Mouse (Mus musculus) thymus, postnatal 0 days (tissue): Measurements from ENCODE around the gene Npnt. TPM values are rescaled to one million over a fixed set of nuclear protein-coding genes. Genes with fewer than 3 reads are reported as not detected.

ENCODE experiments used
- DNase-seq: peaks from one replicate; pipeline ENCODE4 v3.0.0-alpha.2; 2015; ENCODE audit warnings: low spot score
- polyA plus RNA-seq: library from polyadenylated mRNA; unstranded; fragments of >200 nt; fragmentation: Nextera tagmentation; extraction: Ambion mirVana; gene quantifications from 2 replicates; pipeline ENCODE4 v1.2.1, GENCODE M21; 2015

Npnt gene
- polyA plus RNA-seq, 1 experiment from 2014 or later, result 14.4 TPM

DNA sequence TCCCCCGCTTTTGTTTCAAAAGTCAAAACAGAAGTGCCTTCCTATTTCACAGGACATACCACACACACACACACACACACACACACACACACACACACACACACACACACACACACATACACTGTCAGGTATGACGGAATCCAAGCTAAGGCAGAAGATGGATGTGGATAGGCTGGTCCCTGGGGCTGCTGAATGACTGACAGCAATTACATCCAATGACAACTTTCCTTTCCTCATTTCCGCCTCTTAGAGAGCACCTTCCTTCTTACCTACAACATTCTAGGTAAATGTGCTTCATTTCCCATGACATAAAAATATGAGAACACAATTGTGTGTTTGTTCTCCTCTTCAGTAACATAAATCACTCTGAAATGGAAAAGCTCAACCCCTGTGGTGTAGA, 56.4 kb downstream of the Npnt start:
- DNase-seq, result no peak

DNA sequence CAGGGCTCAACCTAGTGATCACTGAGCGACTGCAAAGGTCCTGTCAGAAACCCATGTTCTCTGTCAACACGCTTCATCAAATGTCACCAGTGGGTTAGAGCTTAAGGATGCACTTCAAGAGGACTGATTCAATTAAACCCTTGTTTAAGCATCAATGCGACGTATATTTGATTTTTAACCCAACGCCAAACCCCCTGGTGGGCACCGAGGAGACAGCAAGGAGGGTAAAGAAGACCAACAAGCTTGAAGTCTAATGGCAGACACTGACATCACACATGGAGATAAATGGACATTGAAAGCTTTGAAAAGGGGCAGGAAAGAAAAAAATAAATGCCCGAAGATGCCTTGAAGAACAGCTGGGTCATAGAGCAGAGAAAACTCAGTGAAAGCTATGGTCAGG, 57.0 kb downstream of the Npnt start:
- DNase-seq, result no peak

DNA sequence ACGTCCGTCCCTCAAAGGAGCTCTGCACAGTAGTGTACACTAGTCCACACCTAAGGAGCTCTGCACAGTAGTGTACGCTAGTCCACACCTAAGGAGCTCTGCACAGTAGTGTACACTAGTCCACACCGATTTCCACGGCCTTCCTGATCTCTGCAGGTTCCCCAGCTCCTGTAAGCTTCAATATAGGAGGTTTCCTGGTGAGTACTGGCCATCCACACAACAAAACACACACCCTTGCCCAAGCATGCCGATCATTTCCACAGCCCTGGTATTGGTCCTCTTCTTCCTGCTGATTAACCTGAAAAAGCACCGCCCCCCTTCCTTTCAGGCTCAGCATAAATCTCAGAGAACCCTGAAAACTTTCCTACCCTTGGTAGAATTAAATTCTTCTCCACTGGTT, 57.6 kb downstream of the Npnt start:
- no peak for DNase-seq

DNA sequence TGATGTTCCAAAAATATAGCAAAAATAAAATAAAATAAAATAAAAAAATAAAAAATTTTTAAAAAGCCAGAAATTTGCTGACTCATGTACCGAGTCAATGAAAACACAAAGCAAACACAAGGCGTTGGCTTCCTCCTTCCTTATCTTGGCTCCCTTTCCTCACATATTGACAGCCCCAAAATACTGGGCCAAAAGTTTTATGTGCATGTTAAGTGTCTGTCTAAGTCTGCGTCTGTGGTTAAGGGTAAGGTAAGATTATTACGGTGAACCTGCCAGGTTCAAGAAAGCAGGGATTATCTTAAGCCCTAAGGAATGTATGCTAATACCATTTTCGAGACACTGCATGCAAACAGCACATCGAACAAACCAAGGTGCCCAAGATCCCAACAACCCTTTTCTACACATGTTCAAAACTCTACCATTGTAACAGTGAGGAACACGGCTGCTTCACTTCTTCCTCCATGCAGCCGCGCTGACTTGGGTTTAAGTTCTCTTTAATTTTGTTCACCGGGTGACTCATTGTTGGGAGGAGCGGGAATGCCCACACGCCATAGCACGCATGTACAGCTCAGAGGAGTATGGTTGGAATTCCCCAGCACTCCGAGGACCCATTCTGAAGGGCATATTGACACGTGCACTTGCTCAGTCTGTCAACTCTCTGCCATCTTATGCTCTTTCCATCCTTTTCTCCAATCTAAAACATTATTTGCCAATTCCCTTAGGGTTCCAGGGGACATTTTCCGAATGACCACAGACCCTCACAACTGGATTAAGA, 62.8 kb downstream of the Npnt start:
- no peak for DNase-seq

DNA sequence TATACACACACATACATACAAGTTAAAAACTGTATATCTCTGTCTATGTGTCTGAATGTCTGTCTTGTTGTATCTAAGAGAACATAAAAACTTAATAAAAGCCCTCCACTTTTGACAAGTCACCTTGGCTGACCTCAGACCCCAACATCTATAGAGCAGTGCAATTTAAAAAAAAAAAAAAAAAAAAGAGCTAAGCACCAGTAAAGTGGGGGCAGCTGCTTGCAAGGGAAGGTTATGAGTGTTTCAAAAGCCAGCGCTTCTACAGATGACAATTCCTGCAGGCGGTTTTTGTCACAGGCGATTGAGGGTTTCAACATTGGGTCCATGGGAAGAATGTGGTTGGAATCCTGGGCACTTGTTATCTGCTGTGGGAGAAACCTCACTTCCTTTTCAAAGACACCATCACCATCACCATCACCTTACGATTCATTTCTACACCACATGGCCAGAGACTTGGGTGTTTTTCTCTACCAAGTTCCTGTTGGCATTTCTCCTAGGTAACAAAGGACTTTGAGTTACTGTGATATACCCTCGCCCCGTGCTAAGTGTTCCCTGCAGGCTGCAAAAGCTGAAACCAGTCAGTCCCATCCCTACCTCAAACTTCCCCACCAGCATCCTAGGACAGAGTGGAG, 63.6 kb downstream of the Npnt start:
- no peak for DNase-seq

DNA sequence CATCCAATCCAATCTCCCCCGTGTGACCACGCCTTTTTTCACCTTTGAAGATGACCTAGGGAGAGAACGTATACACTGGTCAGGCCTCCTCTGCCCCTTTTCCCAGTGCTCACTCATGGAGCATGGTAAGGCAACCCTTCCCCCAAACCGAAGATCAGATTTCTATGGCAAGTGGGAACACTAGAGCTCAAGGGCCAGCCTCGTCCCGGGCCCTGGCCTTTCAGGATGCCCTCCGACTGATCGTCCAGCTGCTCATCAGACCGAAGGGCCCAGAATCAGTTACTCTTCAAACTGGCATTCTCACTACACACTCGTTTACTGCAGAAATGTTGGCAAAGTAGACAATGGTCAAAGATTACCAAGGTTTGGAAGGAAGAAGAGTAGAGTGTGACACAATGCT, 65.6 kb downstream of the Npnt start:
- DNase-seq, result no peak

DNA sequence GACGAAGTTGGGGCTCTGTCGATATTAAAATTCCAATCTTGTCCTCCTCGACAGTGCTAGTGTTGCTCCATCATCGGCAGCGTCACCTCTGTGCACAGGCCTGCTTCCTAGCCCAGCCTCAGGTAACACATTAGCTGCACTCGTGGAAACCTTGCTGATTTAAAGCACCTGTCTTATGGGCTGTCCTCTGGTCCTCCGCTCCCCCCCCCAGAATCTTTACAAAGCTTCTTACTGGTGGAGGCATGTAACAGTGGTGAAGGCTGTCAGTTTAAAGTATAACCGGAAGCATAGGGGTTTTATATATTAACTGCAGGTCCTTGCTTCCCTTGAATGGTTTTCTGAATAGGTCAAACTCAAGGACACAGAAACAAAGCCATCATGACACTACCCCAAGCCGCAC, 66.8 kb downstream of the Npnt start:
- no peak for DNase-seq

DNA sequence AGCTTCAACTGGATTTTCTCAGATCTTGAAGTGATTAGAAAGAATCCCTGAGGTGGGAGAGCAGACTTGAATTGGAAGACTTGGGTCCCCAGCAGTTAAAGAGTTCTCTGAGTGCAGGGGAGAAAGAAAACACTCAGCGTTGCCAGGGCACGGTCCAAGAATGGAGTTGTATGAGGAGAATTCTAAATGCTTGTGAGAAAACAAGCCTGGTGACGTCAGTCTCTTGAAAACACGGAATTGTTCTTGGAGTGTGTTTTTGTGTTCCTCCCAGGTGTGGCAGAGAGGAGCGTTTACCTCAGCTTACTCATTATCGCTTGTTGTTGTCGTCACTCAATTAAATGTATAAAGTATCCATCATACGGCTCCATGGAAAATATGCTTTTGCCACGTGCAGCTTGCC, 69.3 kb downstream of the Npnt start:
- no peak for DNase-seq

DNA sequence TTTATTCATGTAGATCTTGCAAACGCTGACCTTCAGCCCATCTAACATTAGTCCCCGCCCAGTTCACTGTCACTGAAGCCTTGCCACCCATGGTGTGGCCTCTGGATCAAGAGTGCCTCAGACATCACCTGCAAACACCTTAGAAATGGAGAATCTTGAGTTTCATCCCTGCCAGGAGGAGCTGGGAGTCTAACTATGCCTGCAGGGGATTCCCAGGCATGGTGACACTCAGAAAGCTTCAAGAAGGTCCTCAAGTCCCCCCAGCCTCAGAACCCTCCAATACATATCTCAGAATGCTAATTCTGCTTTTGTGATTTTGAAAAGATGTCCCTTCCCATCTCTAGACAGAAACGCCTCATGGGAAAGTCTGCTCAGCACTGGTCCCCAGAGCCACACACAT, 69.7 kb downstream of the Npnt start:
- DNase-seq, result no peak

DNA sequence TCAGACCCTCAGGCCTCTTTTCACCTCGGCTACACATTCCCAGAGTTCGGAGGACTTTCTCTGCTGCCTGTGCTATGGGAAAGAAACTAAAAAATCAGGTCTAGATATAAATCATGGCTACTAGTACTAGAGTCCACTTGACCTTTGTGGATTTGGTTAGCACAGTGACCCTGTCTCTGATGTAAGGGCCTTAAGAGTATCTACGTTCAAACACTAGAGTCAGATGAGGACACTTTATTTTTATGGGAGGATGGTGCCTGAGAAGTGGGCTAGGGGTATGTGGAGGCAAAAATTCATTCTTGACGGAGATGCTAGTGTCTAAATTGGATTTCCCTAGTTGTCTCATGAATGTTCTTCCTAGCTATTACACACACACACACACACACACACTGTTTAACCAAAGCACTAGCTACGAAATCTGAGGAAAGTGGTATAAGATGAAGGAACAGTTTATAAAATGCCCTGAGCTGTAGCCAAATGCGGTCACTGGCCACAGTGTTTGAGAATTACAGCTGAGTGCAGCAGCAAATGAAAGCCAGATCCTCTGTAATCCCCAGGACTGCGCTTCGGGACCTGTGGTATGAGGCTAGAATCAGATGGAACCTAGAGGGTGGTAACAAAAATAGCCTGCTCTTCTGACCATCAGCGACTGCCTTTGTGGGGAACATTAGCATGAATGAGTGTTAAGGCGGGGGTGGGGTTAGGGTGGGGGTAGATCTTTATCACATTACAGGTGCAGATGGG, 73.0 kb downstream of the Npnt start:
- no peak for DNase-seq

DNA sequence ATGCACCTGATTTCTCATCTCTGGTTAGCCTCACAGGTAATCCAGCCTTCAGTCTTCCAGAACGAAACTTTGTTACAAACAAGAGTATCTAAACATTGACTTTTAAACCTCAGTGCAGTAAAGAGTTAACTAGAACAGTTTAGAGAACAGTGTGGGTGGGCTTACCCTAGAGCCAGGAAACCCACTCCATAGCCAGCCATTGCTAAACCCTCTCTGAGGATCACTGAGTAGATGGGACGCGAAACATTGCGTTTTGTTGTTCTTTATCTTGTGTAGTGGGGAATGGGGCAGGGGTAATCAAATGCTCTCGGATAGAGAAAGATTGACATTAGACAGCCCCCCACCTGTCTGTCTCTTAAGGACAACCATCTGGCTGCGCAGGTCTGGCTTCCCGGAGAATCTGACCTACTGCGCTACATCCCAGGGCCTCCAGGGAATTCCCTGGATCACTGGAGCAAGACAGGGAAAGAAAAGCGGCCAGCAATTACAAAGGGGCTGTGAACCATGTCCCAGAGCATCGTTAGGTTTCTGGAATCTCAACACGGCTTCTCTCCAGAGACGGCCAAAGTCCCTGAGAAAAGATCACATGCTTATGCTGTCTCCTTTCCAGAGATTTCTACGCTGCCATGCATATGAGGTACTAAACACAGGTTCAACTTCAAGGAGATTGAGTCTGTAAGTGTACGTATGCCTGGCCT, 73.9 kb downstream of the Npnt start:
- no peak for DNase-seq

DNA sequence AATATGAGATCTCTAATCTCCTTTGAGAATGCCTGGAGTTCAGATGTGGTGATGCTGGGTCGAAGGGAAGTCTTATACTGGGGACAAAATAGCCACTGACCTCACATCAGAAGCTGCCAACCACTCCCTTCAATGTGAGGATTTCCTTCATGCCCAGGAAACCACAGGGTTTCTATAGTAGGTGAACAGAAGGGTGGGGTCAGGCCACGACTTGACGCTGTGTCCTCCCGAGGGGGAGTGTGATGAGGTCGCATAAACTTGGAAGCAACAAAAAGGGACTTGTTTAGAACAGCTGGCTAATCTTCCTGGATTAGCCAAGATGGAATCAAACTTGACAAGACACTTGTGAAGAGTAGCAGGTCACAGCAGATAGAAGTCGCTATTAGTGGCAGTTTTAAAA, 76.8 kb downstream of the Npnt start:
- DNase-seq, result no peak

DNA sequence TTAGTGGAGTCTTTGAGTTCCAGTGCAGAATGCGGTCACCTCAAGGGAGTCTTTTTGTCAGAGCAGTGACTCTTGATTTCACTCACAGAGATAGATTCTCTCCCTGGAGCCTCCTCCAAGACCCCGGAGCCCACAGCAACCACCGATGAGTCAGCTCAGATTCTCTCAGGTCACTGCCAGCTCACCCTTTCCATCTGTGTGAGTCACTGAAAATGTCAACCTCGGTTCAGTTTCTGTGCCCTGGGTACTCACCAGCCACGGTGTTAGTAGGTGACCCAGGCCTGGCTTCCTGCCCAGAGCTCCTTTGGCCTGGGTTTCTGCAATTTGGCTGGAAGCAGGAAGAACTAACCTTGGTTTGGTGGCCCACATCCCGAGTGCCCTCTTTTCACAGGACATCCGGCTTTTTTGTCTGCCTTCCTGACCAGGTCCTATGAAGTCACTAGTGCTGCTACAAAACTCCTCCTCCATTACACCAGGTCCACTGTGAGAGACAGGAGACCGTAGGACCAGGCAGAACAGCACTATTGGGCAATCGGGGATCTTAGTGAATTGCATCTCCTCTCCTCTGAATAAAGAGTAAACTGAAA, 78.7 kb downstream of the Npnt start:
- no peak for DNase-seq

DNA sequence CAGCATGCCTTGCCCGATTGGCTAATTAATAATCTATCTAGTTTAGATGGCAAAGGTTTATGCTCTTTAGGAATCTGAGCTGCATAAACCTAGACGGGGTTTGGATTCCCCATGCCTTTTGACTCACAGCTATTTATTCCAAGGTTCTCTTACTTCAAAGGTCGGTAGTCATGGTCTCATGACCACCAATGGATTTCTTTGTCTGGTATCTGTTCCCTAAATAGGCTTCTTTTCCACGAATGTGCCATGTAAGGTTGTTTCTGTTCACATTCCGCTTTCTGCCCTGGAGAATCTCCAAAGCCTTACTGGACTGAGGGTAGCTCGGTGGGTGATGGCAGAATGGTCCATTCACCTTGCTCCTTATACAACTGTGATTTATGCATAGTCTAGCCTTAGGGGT, 80.0 kb downstream of the Npnt start:
- DNase-seq, result no peak

DNA sequence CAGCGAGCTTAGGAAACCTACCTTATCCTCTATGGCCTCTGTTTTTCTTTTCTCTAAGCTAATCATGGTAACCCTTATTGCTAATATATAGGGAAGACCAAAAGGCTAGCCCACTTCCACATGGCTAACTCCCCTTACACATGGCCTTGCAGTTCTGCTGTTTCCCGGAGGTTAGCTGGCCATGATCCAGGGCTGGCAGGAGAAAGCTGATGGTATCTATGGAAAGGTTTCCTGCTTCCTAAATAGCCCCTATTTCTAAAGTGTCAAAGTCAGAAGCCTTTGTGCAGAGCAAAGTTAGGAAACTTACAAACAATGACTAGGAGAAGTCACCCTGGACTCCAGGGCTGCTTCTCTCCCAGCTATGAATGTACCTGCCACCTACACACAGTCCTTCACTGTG, 81.3 kb downstream of the Npnt start:
- DNase-seq, result no peak

DNA sequence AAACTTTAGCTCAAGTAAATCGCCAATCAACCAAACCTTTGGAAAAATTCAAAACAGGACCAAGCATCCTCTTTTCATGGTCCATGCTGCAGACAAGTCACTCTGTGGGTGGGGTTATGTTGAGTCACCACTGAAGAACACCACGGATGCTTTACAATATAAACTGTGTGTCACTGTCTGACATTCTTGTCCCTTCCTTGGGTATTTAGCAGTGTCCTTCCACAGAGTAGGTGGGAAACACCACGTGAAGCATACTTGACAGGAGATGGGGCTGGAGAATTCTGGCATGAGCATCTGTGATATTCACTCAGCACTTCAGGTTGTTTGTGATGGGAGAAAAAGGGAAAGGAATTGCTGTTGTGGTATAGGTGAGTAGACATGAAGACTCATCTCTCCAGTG, 83.1 kb downstream of the Npnt start:
- no peak for DNase-seq

DNA sequence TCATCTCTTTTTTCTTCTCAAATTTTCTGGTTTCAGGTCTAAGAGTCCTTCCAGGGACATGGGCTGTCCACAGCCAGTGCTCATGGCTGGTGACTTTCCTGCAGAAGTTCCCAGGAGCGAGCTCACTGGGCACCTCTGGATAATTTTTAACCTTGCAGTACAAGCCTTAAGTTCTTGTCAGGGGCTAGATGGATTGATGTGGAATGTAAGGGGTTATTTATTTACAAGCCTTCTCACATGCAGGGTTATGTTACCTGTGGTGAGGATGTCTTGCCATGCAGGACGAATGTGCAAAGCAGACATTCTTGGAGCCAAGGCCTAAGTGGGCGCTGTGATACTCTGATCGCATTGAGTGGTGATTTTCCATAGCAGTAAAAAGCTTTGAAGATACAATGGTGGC, 84.5 kb downstream of the Npnt start:
- DNase-seq, result no peak

DNA sequence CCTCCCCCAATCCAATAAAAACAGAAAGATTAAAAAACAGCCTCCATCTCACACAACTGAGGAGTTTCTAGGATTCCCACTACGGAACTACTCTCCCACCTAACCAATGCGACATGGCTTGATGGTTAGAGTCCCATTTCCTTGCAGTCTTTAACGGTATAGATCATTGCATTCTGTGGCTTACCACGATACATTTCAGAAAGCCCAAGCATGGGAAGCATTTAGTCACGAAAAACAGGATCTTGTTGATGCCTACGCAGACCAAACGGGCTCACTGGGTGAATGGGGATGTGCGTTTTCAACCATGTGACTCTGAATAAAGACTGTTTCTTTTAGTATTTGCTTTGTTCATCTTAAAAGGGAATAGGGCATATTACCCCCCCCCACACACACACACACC, 85.1 kb downstream of the Npnt start:
- no peak for DNase-seq

DNA sequence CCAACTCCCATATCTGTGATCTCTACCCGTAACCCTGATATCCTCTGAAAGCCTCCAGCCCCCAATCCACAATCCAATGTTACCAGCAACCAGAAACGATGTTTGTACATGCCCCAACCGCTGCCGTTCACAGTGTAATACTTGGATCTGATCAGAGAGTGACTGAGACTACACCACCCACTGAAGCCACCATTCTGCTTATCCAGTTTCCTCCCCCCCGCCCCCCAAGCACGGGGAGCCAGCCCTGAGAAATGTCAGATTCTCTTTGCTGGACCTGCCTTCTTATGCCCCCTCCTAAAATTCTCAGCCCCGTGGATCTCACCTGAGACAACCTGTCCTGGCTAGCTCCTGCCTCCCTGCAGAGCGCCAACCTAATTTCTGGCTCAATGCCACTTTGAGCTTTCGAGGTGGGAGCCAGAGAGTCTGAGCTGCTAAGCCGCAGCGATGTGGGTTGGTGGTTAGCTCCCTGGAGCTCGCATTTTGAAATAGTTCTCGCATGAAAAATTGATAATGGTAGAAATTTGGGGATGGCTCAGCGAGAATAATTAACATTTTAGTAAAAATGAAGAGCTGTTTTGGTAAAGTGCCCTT, 85.7 kb downstream of the Npnt start:
- DNase-seq, result no peak

DNA sequence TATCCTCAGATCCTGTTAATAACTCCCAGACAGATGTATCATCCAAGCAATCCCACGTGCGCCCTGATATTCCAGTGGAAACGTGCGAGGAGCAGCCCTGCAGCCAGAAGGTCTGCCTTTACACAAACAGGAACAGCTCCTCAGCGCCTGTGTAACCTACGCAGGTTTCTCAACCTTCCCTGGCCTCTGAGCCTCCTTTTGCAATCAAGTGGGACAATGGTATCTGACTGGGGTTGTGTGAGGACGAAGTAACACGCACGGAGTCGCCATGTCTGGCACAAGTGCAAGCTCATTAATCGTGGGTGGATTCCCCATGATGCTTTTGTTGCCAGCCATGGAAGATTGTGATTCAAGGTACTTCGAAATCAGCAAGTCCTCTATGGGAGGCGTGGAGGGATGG, 86.2 kb downstream of the Npnt start:
- no peak for DNase-seq

DNA sequence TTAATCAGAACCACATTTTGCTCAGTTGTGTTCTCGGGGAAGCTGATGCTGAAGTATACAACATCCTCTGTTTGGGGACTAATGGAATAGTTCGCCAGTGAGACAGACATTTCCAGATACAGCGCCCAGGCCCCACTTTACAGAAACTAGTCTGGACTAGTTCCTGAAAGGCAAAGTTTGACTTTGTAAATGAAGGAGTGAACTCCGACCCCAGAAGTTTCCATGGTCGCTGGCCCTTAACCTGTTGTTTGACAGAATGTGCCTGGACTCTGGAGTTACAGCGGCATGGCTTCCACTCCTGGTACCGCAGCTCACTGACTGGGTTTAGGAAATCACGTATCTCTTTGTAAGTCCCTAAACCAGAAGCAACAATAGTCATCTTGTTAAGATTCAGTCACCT, 89.3 kb downstream of the Npnt start:
- DNase-seq, result no peak
